Mouse (Mus musculus) frontal cortex, postnatal 36 days (tissue): Measurements from ENCODE around the gene Arl5a.

ENCODE experiments used
- DNase-seq, 2 experiments: peaks; one replicate each; pipeline ENCODE4 v3.0.0; 2022; ENCODE audit warnings: low spot score in 2 of 2

Gene Arl5a

DNA sequence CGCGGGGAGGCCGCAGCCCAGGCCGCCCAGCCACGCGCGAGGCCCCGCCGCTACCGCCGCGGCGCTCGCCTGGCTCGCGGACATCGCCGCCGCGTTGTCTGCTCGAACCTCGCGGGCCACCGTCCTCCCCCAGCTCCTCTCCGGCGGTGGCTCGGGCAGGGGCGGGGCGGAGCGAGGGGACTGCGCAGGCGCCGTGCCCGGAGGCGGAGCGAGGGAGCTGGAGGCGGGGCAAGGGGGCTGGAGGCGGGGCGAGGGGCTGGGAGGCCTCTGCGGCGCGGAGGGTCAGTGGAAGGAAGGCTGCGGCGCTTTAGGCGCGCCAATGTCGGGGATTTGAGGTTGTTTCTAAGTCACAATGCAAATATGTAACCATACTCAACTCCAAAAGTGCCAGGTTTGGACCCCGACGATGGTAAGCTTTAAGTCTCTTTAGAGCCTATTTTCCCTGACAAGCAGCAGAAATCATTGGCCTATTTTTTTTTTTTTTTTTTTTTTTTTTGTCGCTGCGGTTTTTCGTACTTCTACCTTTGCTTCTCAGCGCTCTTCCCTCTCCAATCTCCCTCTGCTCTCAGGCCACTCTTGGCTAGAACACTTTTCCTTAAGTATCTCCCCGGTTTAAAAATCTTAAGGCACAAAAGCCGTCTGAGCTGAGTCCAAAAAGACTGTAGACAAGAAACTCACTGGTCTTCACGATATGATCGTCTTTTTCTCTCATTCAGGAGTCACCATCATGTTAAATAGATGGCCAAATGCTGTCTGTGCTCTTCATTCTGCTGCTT is at the start of gene Arl5a:
Gene Arl5a, minus strand, starts transcription at position 155 of the 776 bp plus-strand sequence.
- DNase-seq = peak; percentile 92 to 98

DNA sequence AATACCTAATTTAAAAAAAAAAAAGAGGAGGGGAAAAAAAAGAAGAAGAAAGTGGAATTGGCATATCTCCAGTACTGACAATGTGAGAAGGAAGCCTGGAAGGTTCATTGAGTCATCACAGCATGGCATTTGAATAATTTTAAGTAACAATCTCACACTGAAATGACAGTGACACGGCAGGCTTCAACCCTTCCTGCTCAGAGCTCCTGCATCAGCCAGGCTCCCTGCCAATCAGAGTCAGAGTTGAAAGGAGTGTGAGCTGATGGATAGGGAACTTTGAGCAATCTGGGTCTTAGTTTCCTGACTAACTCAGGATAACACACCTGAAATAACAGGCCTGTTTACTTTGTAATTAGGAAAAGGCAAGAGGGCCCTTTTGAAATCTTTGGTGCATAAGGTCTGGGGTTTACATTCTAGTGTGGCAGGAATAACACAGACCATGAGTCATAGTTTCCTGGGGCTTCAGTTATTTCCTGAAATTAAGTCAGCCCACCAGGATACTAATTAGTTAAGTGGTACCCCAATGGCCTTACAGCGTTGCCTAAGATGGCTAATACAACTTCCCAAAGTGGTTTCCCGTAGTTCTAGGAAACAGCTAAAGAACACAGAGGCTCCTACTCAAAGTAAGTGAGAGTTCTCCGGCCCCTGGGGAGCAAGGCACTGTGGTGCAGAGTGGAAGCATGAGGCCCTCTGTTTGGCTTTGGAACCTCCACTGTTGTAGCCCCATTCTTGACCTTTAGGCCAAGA is 47.0 kb upstream of the Arl5a start:
- DNase-seq = no peak

DNA sequence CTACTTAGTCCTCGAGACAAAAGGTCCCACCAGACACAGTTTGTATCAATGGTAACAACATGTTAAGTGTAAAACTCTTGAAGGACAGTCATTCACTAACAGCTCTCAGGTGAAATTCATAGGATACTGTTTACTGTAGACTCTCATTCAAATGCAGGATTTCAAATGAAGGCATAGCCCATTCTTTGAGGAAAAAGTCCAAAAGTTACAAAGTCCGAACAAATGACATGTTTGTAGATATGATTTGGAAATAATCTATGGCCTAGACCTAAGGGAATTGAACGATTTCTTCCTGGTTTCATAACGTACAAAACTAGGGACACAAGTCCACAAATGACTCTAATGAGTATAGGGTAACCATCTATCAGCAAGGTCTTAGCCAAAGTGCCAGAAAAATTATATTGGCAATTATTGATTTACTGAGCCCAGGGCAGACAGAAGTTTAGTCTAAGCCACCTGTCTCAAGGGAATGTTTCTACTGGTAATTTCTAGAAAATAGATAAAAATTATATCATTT is 45.4 kb upstream of the Arl5a start:
- no peak for DNase-seq

- DNase-seq = no peak
These were observed 42.9 kb upstream of the Arl5a start for GRCm38 (mm10) chr2:52467629-52468028.

GRCm38 (mm10) chr2:52461206-52461967 is 36.7 kb upstream of the Arl5a start:
- peak; percentile 17 to 37 for DNase-seq

- DNase-seq = no peak
These were observed 31.1 kb upstream of the Arl5a start for GRCm38 (mm10) chr2:52455606-52456479.

DNA sequence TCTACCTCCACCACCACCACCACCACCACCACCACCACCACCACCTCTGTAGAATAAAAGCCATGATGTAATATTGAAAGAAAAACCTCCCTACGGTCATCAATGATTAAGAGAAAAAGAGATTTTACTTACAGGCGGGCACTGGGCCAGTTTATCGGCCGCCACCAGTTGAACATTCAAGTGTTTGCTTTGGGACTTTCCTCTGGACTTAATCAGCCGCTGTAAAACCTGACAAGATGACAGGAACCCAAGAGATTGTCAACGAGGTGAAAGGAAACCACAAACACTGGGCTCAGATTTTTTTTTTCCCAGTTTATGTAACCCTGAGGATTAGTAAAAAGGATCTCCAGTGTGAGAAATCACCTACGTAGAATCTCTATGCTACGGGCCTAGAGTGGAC is 25.1 kb upstream of the Arl5a start:
- DNase-seq = no peak

- DNase-seq = no peak
These were observed 24.2 kb upstream of the Arl5a start for GRCm38 (mm10) chr2:52448916-52449315.

- no peak for DNase-seq
These were observed 21.9 kb upstream of the Arl5a start for GRCm38 (mm10) chr2:52446648-52447047.

- no peak for DNase-seq
These were observed 17.4 kb upstream of the Arl5a start for GRCm38 (mm10) chr2:52442125-52442524.

DNA sequence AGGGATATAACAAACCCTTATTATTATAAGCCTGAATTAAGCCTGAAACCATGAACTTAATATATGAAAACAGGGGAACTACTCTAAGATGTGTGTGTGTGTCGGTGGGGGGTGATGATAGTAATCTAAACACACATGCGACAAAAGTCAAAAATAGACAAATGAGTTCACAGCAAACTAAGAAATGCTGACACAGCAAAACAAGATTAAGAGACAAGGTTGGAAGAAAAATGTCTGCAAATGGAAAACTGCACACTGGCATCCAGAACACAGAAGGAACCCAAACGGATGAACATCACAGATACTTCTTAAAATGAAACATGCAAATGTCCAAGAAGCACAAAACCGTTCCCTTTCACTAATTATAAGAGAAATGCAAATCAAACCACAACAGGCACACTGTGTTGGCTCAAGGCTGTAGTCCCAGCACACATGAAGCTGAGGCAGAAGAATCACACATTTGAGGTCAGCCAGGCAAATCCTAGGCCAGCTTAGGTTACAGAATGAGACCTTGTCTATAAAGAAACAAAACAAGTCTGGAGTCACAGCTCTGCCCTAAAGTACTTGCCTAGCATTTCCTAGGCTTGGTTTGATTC is 15.8 kb upstream of the Arl5a start:
- DNase-seq = no peak

DNA sequence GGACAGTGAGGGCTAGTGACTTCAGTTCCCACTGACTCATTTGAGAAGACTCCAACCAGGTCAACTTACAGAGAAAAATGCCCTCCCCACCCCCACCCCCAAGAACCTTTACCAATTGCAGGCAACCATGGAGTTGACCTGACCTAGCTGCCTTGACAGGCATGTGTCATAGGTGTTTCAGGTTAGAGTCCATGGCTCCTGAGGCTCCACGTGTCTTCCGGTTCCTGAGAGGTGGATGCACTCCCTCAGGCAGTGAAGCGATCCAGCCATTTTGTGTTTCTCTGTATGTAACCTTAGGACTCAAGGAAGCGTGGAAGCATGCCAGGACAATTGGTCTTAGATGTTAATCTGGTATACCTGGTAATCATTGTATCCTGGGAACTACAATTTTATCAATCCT is 13.7 kb upstream of the Arl5a start:
- DNase-seq = no peak

DNA sequence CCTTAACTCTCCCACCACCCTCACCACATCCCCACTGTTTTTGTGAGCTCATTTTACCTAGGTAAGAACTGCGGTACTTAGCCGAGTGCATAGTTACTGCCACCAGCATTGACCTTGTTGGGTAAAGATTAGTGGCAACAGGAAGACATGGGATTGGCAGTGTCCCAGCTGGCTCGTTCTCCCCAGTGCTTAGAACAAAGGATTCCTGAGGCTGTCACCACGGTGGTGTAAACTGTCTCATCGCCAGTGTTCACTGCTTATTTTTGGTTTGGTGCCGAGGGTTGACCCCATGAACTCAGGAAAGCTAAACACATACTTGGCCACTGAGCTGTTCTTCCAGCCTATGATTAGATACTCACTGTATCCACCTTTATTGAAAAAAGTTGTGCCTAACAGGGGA is 13.3 kb upstream of the Arl5a start:
- no peak for DNase-seq

- no peak for DNase-seq
These were observed 11.4 kb upstream of the Arl5a start for GRCm38 (mm10) chr2:52435919-52436632.

GRCm38 (mm10) chr2:52433365-52433764 is 8.7 kb upstream of the Arl5a start:
- DNase-seq = no peak

DNA sequence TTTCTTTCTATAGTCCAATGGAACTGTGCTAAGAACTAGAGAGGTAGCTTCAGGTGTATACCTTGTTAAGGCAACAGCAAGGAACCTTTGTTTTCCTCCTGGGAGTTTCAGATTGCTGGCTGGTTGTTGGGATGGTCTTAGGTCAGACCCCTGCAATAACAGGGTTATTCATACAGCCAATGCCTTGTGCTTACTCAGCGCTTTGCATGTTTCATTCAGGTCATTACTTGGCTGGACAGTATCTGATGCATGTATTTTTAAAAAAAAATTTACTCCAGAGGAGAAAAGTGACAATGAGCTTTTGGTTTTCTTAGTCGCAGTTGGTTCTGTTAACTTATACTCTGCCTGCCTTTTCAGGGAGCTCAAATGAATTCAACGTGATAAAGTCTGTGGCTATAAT is 2.7 kb upstream of the Arl5a start:
- no peak for DNase-seq

- no peak for DNase-seq
These were observed 1.3 kb upstream of the Arl5a start for GRCm38 (mm10) chr2:52426041-52426440.

GRCm38 (mm10) chr2:52425523-52425795 is 758 bp upstream of the Arl5a start:
- DNase-seq = no peak

DNA sequence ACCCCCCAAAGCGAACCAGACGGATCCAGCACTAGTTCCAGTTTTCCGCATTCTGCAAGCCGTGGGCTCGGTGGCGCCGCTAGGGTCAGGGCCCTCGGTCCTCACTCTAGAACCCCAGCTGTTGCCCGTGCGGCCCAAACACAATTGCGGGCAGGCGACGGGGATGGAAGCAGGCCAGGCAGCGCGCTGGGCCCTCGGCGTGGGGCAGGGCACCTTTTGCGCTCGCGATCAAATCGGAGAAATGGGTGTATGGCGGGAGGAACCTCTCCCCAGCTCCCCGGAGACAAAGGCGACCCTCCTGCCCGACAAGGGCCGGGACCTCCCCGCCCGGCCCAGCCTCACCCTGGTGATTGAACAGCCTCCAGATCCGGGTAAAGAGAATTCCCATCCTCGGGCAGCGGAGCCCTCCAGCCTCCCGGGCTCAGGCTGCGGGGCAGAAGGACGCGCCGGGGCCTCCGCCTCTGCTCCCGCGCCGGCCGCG is 413 bp downstream of the Arl5a start:
- peak in 1 of 2 experiments; percentile 58 for DNase-seq

DNA sequence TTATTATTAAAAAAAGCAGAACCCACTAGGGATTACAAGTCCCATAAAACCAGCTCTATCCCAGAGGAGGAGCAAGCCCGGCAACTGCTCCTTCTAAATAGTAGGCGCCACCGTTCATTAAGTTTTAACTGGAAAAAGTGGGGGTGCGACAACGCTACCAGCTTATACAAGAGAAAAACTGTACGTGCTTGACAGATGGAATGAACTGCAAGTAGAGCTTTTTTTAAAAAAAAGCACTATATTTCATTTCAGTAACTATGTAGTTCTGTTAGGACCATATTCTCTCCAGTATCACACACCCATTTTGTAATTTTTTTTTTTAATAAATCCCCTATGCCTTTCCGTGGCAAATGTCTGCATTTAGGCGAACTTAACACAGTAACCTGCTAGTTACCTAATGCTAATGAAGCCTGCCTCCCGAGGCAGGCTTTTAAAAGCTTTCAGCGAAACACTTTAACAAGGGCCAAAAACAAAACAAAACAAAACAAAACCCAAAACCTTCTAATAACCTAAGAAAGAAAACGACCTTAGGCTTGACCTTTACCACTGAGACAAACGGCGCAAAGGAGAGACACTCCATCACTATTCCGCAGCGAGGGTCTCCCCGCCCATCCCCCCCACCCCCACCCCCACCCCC is 972 bp downstream of the Arl5a start:
- DNase-seq = no peak
